Mouse (Mus musculus) 416B (cell line): Measurements from ENCODE around the gene Calml4.
"Not testable (repeated sequence)": the region's sequence is repeated elsewhere in the genome, so short reads cannot be mapped to it uniquely, and the experiment has no call there.

Experiments used
- DNase-seq: peaks from one replicate; pipeline ENCODE4 v3.0.0; 2011; ENCODE audit warnings: low read depth

Gene Calml4

GRCm38 (mm10) chr9:62857719-62858261 is at the start of gene Calml4:
Calml4 (plus strand) TSS chr9:62858080.
- no peak for DNase-seq

- DNase-seq = no peak
These were observed 47.8 kb upstream of the Calml4 start for GRCm38 (mm10) chr9:62810095-62810494.

- peak; percentile 76 for DNase-seq
These were observed 47.1 kb upstream of the Calml4 start for GRCm38 (mm10) chr9:62810543-62811515.

DNA sequence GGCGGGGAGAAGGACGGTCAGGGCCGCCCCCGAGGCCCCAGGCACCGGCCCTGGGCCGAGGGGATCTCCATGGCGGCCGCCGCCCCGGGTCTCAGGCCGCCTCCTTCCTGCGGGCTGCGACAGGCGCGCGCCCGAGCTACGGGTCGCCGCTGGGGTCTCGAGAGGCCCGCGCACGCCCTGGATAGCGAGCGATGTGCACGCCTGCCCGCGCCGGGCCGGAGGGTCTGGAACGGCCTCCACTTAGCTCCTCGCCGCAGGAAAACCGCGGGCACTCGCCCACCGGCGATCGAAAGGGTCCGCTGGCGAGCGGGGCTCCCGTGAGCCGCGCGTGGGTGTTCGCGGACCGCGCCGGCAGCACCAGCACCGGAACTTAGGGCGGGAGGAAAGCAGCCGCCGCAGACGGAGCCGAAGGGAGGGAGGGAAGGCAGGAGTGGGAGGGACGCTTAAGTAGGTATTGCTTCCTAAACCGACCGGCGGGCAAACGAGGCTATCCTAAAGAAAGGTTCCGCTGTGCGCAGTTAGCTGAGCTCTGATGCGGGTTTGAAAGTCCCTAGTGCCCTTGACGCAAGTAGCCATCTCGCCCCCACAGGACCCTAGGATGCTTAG is 46.3 kb upstream of the Calml4 start, which contains the start of gene Fem1b:
Gene Fem1b (minus strand): TSS at position 419 of the 606 bp plus-strand sequence.
- peak; percentile 97 for DNase-seq

DNA sequence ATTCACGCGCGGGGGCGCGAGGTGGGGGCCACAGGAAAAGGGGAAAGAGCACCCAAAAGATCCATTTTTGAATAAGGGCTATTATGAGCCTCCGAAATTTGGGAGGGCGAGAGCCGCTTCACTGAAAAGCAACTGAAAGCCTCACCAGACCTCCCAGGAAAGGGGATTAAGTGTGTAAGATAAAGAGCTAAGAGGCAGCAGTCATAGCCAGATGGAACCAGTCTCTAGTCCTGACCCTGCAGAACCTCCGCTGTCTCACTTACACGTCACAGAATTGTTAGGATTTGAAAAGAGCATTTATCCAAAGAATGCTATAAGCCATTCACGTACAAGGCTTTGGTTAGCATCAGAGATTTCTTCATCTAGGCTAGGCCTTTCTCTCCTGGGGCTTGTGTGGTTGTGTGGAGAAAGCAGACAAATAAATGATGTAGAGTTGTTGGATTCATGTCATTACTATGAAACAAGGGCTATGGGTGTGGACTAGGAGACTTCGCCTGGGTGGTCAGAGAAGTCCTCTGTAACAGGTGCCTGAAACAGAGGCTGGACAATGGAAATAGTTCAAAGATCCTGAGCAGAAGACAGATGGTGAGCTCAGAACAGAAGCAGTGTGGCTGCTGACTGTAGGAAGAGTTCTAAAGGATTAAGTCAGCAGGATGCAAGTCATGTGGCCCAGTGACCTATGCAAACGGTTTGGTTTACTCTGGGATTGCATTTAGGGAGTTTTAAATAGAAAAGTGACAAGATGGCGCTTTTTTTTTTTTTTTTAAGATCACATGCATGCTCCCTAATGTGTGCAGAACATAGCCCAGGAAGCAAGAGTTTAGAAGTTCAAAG is 45.4 kb upstream of the Calml4 start:
- DNase-seq = no peak

DNA sequence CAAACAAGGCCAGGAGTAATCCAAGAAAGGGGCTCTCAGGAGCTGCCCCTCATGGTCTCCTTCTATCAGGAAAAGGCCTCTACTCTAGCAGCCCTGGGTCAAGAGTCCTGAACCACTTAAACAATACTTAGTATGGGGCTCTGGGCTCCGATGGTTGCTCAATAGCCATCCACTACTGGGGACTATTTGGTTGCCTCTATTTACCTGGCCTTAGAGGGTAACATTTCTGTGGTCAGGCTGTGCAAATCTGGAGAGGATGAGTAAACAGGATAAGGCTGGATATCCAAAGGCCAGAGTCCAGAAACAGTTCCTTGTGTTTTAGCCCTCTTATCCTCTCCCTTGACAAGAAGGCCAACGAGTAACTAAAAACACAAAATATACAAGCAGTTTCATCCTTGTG is 43.1 kb upstream of the Calml4 start:
- no peak for DNase-seq

- DNase-seq = no peak
These were observed 41.4 kb upstream of the Calml4 start for GRCm38 (mm10) chr9:62816323-62817098.

DNA sequence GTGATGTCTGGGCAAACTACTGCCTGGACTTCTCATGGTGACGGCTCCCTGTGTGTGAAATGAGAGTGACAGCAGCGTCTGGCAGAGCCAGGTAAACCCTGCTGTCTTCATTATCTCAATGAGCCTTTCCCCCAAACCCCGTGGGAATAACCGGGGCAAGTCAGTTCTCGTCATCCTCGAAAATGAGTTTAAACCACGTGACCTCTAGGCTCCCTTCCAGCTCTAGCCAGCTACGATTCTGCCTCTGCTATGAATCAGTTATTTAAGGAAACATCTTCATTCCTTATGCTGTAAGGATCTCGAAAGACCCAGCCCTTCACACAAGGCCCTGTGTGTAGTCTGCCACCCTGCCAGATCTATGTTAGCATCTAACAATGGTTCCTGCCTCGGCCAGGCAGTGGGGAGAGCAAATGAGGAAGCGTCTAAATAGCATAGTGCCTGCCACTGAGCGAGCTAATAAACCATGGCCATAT is 40.7 kb upstream of the Calml4 start:
- DNase-seq = no peak

DNA sequence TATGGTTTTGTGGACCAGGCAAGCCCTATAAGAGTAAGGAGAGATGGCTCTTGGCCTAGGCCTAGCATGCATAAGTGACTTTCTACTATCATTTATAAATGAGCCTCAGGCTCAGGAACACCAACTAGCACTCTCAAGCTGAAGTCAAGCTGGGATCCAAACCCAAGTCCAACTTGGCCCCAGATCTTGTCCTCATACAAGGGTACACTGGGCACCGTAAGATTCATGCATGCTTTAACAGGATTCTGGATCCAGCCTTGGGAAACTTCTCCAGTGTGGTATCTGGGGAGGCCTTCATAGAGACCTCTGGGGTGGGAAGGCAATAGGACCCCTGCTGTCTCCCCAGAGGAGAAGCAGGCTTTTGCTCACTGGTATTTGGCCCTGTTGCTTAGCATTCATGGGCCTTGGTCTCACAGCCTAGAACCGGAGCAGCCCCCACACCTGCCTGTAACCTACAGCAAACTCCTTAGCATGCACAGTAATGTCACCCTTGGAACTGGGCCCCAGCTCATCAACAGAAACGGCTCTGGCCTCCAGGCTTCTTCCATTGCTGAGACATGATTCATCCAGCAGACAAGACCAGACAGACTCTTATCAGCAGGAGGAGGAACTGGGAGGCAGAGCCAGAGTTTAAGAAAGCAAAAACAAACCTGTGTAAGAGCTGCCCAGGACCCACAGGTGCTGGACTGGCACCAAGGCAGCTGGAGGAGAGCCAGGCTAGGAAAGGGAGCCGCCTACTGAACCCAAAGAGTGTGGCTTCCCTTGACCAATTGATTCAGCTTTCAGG is 39.9 kb upstream of the Calml4 start:
- no peak for DNase-seq

- no peak for DNase-seq
These were observed 38.4 kb upstream of the Calml4 start for GRCm38 (mm10) chr9:62819494-62819893.

GRCm38 (mm10) chr9:62819910-62820309 is 38.0 kb upstream of the Calml4 start:
- DNase-seq = not testable (repeated sequence)

DNA sequence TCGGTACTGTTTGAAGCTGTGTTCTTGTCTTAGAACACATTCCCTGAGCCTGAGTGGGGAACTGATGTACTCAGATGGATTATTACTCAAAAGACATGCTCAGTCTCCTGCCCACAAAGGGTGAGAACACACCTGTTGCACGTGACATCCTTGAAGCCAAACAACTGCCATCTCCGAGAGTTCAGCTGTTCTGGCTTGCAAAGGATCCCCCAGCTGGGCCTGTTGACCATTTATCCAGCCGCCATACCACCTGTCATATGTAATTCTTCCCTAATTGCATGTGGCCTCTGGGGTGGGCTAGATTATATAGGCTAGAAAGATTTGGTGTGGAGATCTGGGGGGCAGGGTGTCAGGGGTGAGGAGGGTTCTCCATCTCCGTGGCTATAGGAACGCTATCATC is 37.1 kb upstream of the Calml4 start:
- no peak for DNase-seq

DNA sequence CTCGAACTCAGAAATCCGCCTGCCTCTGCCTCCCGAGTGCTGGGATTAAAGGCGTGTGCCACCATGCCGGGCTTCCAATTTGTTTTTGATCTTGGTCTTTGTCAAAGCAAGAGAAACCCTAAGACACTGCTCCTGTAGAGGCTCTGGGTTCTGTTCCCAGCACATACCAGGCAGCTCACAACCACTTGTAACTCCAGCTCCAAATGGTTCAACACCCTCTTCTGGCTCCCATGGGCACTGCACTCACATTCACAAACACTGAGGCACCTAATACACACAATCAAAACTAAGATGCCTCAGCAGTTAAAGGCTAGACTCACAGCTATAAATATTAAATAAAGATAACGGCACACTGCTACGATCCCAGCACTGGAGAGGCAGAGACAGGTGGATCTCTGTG is 36.1 kb upstream of the Calml4 start:
- no peak for DNase-seq

GRCm38 (mm10) chr9:62825791-62826393 is 32.0 kb upstream of the Calml4 start:
- DNase-seq = no peak

GRCm38 (mm10) chr9:62826456-62826855 is 31.4 kb upstream of the Calml4 start:
- no peak for DNase-seq

- peak; percentile 83 for DNase-seq
These were observed 29.8 kb upstream of the Calml4 start for GRCm38 (mm10) chr9:62827939-62828652.

DNA sequence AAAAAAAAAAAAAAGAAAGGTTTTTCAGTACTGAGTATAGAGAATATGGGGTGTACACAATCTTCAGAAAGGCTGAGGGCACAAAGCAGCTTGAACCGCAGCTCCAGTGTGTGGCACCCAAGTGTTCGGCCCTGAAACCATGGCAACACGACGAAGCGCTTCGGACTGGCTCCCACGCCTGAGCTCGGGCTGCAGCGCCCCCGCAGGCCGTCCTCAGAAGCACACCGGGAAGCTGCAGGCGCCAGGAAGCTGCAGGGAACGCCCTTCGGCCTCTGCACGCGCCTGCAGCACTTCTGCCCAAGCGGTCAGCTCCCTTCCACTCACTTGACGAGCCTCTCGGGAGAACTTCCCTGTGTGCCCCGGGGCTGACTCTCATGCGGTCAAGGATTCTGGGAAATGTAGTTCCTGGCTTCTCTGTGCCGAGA is 29.2 kb upstream of the Calml4 start:
- peak; percentile 97 for DNase-seq

DNA sequence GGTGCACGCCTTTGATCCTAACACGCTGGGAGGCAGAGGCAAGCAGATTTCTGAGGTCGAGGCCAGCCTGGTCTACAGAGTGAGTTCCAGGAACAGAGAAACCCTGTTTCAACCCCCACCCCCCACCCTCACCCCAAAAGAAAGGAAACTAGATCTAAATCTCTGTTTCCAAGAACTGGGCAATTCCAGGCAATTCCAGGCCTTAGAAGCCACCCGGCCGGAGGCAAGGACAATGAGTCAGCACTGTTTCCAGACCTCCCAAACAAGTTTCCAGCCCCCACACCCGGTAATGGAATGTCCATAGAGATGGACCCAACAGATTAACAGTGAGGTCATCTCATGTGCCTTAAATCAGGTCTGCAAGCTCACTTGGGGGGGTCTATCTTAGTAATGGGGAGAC is 28.0 kb upstream of the Calml4 start:
- no peak for DNase-seq

GRCm38 (mm10) chr9:62834906-62835305 is 23.0 kb upstream of the Calml4 start:
- no peak for DNase-seq
